Mouse (Mus musculus) layer of hippocampus, adult 8-10 months (tissue): ENCODE data around the gene Colec11. TPM values are rescaled to one million over a fixed set of nuclear protein-coding genes. Genes with fewer than 3 reads are reported as not detected.

Experiments
- DNase-seq, 2 experiments: peaks; one replicate each; pipeline ENCODE4 v3.0.0; 2022; ENCODE audit warnings: low spot score in 2 of 2
- total RNA-seq, 4 experiments: library from RNA; stranded (reverse); gene quantifications; 2 replicates each; pipeline ENCODE4 v1.2.4; 2022

Colec11 gene
- total RNA-seq, 4 experiments from 2014 or later = 0.55 to 0.85 (median 0.62) TPM

GRCm38 (mm10) chr12:28603494-28603893 is 19.7 kb downstream of the Colec11 start:
- no peak for DNase-seq

- DNase-seq = no peak
These were observed 20.9 kb downstream of the Colec11 start for GRCm38 (mm10) chr12:28602259-28602658.

- DNase-seq = no peak
These were observed 24.6 kb downstream of the Colec11 start for GRCm38 (mm10) chr12:28598526-28598991.

GRCm38 (mm10) chr12:28598110-28598509 is 25.1 kb downstream of the Colec11 start:
- DNase-seq = no peak

GRCm38 (mm10) chr12:28597699-28598098 is 25.5 kb downstream of the Colec11 start:
- DNase-seq = no peak

- DNase-seq = no peak
These were observed 26.3 kb downstream of the Colec11 start for GRCm38 (mm10) chr12:28596851-28597250.

GRCm38 (mm10) chr12:28590428-28590827 is 32.7 kb downstream of the Colec11 start:
- DNase-seq = no peak

- peak; percentile 91 to 93 for DNase-seq
These were observed 33.9 kb downstream of the Colec11 start for GRCm38 (mm10) chr12:28589090-28589868.

- DNase-seq = peak; percentile 84 to 85
These were observed 35.2 kb downstream of the Colec11 start for GRCm38 (mm10) chr12:28587949-28588348.

- DNase-seq = no peak
These were observed 39.1 kb downstream of the Colec11 start for GRCm38 (mm10) chr12:28584036-28584435.

GRCm38 (mm10) chr12:28582423-28582822 is 40.8 kb downstream of the Colec11 start, which contains the start of gene Allc:
Allc (minus strand) TSS chr12:28582523.
- DNase-seq = no peak

GRCm38 (mm10) chr12:28579132-28579531 is 44.0 kb downstream of the Colec11 start:
- no peak for DNase-seq

- no peak for DNase-seq
These were observed 45.0 kb downstream of the Colec11 start for GRCm38 (mm10) chr12:28578147-28578546.

- DNase-seq = no peak
These were observed 47.7 kb downstream of the Colec11 start for GRCm38 (mm10) chr12:28575366-28576070.

GRCm38 (mm10) chr12:28572241-28572640 is 50.9 kb downstream of the Colec11 start:
- DNase-seq = no peak

GRCm38 (mm10) chr12:28552299-28552698 is 70.9 kb downstream of the Colec11 start, which contains the start of gene Dcdc2c:
Dcdc2c (minus strand) TSS chr12:28552399.
- DNase-seq = no peak

GRCm38 (mm10) chr12:28551775-28552174 is 71.4 kb downstream of the Colec11 start:
- no peak for DNase-seq

- DNase-seq = no peak
These were observed 74.3 kb downstream of the Colec11 start for GRCm38 (mm10) chr12:28548887-28549286.
